Mouse (Mus musculus) layer of hippocampus, adult 9-11 months (tissue): Measurements from ENCODE around the gene Fam43b.

ENCODE experiments used
- DNase-seq: peaks from one replicate; pipeline ENCODE4 v3.0.0; 2022

Gene Fam43b

GRCm38 (mm10) chr4:138393703-138394102, 2.6 kb downstream of the Fam43b start:
- peak; percentile 25 for DNase-seq

DNA sequence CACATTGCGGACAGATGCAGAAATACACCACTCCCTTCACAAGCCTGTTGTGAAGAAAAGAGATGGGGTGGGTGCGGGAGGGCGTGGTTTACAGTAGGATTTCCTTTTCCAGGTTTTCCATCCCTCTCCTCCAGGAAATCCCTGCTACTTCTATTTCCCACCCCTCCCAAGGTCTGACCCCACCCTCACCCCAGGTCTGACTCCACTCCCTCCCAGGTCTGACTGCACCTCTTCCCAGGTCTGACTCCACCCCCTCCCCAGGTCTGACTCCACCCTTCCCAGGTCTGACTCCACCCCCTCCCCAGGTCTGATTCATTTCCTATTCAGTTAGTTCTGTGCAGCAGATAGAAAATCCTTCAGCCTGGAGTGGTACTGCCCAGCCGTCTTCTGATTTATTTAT, 12.5 kb downstream of the Fam43b start:
- no peak for DNase-seq

DNA sequence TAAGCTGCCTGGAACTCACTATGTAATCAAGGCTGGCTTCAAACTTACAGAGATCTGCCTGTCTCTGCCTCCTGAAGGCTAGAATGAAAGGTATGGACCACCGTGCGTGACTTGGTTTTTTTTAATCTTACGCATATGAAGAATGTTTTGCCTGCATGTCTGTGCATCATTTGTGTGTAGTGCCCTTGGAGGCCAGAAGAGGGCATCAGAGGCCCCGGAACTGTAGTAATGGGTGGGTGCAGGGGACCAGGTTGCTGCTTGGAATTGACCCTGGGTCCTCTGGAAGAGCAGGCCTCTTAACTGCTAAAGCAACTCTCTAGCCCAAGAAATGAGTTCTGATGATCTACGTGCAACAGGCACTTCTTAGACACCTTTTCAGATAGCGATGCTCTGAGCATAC, 13.9 kb downstream of the Fam43b start:
- DNase-seq, result no peak

DNA sequence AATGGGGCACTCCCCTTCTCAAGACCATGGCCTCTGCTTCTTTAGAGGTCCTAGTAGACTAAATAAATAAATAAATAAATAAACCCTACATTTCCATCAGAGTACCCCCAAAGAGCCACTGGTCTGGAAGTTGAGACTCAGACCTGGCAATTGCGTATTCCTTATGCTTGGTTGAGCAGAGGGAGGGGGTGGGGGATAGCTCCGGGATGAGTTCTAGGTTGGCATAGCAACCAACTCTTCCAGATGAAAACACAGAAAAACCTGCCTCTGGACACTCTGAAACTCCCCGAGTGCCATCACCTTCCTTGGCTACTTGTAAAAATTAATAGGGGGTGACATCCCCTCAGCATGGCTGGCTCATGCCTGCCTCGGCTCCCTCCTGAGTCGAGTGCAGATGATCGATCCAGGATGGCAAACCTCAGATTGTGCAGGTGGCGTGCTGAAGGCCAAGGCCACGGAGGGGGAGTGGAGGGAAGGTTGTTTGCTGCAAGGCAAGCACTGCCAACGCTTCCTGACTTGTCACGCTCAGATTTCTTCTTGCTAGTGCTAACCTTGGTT, 16.1 kb downstream of the Fam43b start:
- DNase-seq, result no peak

- peak; percentile 70 for DNase-seq
Observed at GRCm38 (mm10) chr4:138379091-138379840, 17.1 kb downstream of the Fam43b start.

GRCm38 (mm10) chr4:138377526-138377925, 18.8 kb downstream of the Fam43b start:
- peak; percentile 25 for DNase-seq

DNA sequence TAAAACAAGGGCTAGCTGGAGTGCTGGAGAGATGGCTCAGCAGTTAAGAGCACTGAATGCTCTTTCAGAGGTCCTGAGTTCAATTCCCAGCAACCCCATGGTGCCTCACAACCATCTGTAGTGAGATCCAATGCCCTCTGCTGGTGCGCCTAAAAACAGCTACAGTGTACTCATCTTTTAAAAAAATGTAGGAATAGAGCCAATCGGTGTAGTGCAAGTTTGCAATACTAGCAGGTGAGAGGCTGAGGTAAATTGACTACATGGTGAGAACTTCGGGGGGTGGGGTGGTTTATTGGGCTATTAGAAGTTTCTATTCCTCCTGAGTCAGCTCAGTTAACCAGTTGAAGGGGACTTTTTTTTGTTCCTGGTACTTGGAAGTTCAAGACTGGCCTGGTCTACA, 21.2 kb downstream of the Fam43b start:
- no peak for DNase-seq

GRCm38 (mm10) chr4:138370996-138371516, 25.3 kb downstream of the Fam43b start:
- DNase-seq, result peak; percentile 35

GRCm38 (mm10) chr4:138368498-138369260, 27.6 kb downstream of the Fam43b start:
- DNase-seq, result no peak

GRCm38 (mm10) chr4:138367641-138368497, 28.5 kb downstream of the Fam43b start, which contains the start of gene Cda:
Gene Cda, minus strand, starts transcription at chr4:138367992.
- DNase-seq, result no peak

- no peak for DNase-seq
Observed at GRCm38 (mm10) chr4:138366561-138366960, 29.8 kb downstream of the Fam43b start.

GRCm38 (mm10) chr4:138363511-138363910, 32.8 kb downstream of the Fam43b start:
- DNase-seq, result no peak

DNA sequence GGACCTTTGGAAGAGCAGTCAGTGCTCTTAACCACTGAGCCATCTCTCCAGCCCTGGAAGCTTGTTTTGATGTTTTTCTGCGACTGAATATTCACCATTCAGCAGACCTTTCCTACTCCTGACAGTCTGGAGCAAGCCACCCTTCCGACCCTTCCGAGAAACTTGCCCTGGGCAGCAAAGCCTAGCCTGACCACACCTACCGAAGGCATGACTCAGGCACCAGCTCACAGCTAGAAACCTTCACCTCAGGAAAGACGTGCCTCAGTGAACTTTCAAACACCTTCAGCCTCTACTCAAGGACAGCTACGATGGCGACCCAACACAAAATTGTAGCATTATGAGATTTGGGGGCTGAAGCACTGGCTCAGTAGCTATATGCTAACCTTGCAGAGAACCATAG, 33.4 kb downstream of the Fam43b start:
- DNase-seq, result no peak

GRCm38 (mm10) chr4:138361370-138361821, 34.9 kb downstream of the Fam43b start:
- DNase-seq, result peak; percentile 19

- DNase-seq, result no peak
Observed at GRCm38 (mm10) chr4:138358176-138358575, 38.2 kb downstream of the Fam43b start.

DNA sequence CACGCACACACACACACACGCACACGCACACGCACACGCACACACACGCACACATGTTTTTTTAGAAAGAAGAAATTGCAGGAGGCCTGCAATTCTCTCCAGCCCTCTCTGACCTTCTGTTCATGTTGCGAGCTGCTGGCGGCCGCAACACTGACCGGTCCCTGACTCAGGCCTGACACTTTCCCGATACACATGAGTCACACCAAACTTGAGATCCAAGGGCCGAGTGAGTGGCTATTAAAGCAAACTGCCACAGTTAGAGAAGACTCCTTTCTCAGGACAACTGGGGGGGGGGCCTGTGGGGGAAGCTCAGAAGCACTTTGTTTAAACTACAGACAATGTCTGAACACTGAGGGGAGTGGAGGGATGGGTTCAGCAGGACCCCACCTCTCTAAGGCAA, 39.8 kb downstream of the Fam43b start:
- no peak for DNase-seq

- no peak for DNase-seq
Observed at GRCm38 (mm10) chr4:138356141-138356540, 40.2 kb downstream of the Fam43b start.

DNA sequence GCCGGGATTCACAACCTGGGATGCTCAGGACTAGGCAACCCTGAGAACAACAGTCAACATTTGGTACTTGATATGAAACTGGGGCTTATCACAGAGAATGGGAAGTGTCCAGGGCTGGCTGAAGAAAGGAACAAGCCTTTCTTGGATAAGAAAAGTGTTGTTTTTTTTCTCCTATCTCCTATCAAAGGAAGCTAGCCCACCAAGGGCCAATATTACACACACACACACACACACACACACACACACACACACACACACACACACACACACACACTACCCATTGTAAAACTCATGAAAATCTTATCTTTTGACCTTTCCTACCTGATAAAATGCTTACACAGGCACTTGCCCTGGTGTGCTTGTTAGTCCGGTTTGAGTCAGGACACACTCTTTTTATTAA, 40.8 kb downstream of the Fam43b start:
- DNase-seq, result no peak

- DNase-seq, result no peak
Observed at GRCm38 (mm10) chr4:138353438-138354171, 42.7 kb downstream of the Fam43b start.

DNA sequence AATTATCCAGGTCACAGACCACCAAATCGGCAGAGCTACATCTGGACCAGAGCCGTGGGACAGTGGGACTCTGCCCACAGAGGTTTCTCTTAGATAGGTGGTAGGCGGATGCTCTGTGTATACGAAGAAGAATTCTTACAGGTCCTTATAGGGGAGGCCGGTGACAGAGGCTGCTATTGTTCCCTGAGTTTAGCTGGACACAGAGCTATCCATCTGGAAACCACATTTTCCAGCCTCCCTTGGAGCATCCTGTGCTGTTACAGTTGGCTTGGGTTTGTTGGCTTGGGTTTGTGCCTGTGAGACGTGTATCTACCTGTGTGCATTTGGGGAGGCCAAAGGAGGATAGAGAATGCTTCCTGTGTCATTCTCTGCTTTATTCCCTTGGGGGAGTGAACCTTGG, 43.6 kb downstream of the Fam43b start:
- no peak for DNase-seq

- DNase-seq, result no peak
Observed at GRCm38 (mm10) chr4:138351821-138352220, 44.5 kb downstream of the Fam43b start.

- peak; percentile 39 for DNase-seq
Observed at GRCm38 (mm10) chr4:138348716-138349115, 47.6 kb downstream of the Fam43b start.
